In genomic region chr10:4065295-4066084, GRCm38 (mm10) we compare ENCODE assay signal across 13 mouse cellular contexts.
A peak's percentile ranks its signal among the peaks of the same experiment; 100 is the strongest.
DNase-seq lines count a peak whose midpoint lies in the region; ATAC-seq lines count a peak whose summit lies in the region.
"Had no signal": no experiment of that assay in that cellular context is flagged by ENCODE, and none has a peak within 500 bp of the region (broad histone marks: within the 10 kb centered on the region; RNA-seq: fewer than 3 reads in every experiment).

No protein-coding gene starts in this region.

- H3K27ac ChIP-seq in lung, embryonic 16.5 days (ENCODE audit: low read length): peak overlapping the region; percentile 81
- H3K27ac ChIP-seq in stomach, embryonic 16.5 days (ENCODE audit: low read length): peak overlapping the region; percentile 57
- H3K27ac ChIP-seq in hindbrain, embryonic 11.5 days (ENCODE audit: low read depth, low read length): no peak overlapping the region
- H3K27ac ChIP-seq: liver, embryonic 13.5 days; midbrain, embryonic 15.5 days had no signal

- no peak overlapping the region for H3K4me2 ChIP-seq in lung, embryonic 16.5 days (ENCODE audit: low read depth, low read length)
- H3K4me2 ChIP-seq in stomach, embryonic 16.5 days (ENCODE audit: low read depth, low read length): no peak overlapping the region
- no peak overlapping the region for H3K4me2 ChIP-seq in hindbrain, embryonic 11.5 days (replicated peaks; ENCODE audit: low read depth, low read length)
- H3K4me2 ChIP-seq: liver, embryonic 13.5 days; midbrain, embryonic 15.5 days had no signal

- no peaks in the 10 kb centered on the region for H3K9me3 ChIP-seq in lung, embryonic 16.5 days (ENCODE audit: control insufficient read depth, low read length)
- H3K9me3 ChIP-seq in stomach, embryonic 16.5 days (replicated peaks; ENCODE audit: control insufficient read depth, low read length): no peaks in the 10 kb centered on the region
- H3K9me3 ChIP-seq in hindbrain, embryonic 11.5 days (ENCODE audit: control insufficient read depth, low read length): no peaks in the 10 kb centered on the region
- H3K9me3 ChIP-seq: liver, embryonic 13.5 days; midbrain, embryonic 15.5 days had no signal

- no peaks in the 10 kb centered on the region for H3K36me3 ChIP-seq in lung, embryonic 16.5 days (ENCODE audit: control insufficient read depth, insufficient read depth, low read length)
- no peaks in the 10 kb centered on the region for H3K36me3 ChIP-seq in stomach, embryonic 16.5 days (ENCODE audit: control insufficient read depth, insufficient read depth, low read length)
- no peaks in the 10 kb centered on the region for H3K36me3 ChIP-seq in hindbrain, embryonic 11.5 days (ENCODE audit: control insufficient read depth, insufficient read depth, low read length)
- H3K36me3 ChIP-seq: midbrain, embryonic 15.5 days had no signal

- peak; percentile 24 for DNase-seq in adrenal gland, adult 2 months
- no peak for DNase-seq in adrenal gland, adult 18-20 months (ENCODE audit: low spot score in 2 of 2)
- peak; percentile 38 for DNase-seq in kidney, postnatal 10 days
- DNase-seq in kidney, adult 9 months: no peak
- DNase-seq in hindbrain, embryonic 11.5 days (ENCODE audit: low spot score): no peak
- no peak for DNase-seq in embryo, embryonic 9.5 days (ENCODE audit: extremely low spot score)
- DNase-seq: gastrocnemius, postnatal 14 days; liver, embryonic 13.5 days; right cerebral cortex, adult 18-20 months had no signal

- ATAC-seq in lung, embryonic 16.5 days (ENCODE audit: low read depth): peak; percentile 93
- no peak for ATAC-seq in stomach, embryonic 16.5 days (ENCODE audit: insufficient read depth, low FRiP score)
- no peak for ATAC-seq in hindbrain, embryonic 11.5 days (ENCODE audit: low FRiP score)
- ATAC-seq: activated CD4-positive, CD25-positive, alpha-beta regulatory T cell, adult 4 months; midbrain, embryonic 15.5 days had no signal

- peaks cover 8% of the 10 kb centered on the region; the same call in 1 of the 2 replicates for H3K4me1 ChIP-seq in lung, embryonic 16.5 days (replicated peaks; ENCODE audit: control insufficient read depth, insufficient read depth, low read length)
- H3K4me1 ChIP-seq in stomach, embryonic 16.5 days (ENCODE audit: control insufficient read depth, insufficient read depth, low read length): peaks cover 12% of the 10 kb centered on the region
- no peaks in the 10 kb centered on the region for H3K4me1 ChIP-seq in hindbrain, embryonic 11.5 days (replicated peaks; ENCODE audit: control insufficient read depth, insufficient read depth, low read length)
- H3K4me1 ChIP-seq: liver, embryonic 13.5 days; midbrain, embryonic 15.5 days had no signal

- no peaks in the 10 kb centered on the region for H3K27me3 ChIP-seq in lung, embryonic 16.5 days (ENCODE audit: control insufficient read depth, insufficient read depth, low read depth, low read length)
- H3K27me3 ChIP-seq in stomach, embryonic 16.5 days (ENCODE audit: control insufficient read depth, insufficient read depth, low read length): no peaks in the 10 kb centered on the region
- H3K27me3 ChIP-seq in hindbrain, embryonic 11.5 days (ENCODE audit: control insufficient read depth, insufficient read depth, low read length): no peaks in the 10 kb centered on the region
- H3K27me3 ChIP-seq: liver, embryonic 13.5 days; midbrain, embryonic 15.5 days had no signal

- H3K9ac ChIP-seq in lung, embryonic 16.5 days (ENCODE audit: low read length): no peak overlapping the region
- no peak overlapping the region for H3K9ac ChIP-seq in stomach, embryonic 16.5 days (ENCODE audit: low read length)
- no peak overlapping the region for H3K9ac ChIP-seq in hindbrain, embryonic 11.5 days (ENCODE audit: low read depth, low read length)
- H3K9ac ChIP-seq: liver, embryonic 13.5 days; midbrain, embryonic 15.5 days had no signal

- no peak overlapping the region for H3K4me3 ChIP-seq in lung, embryonic 16.5 days (ENCODE audit: low read length)
- no peak overlapping the region for H3K4me3 ChIP-seq in stomach, embryonic 16.5 days (replicated peaks; ENCODE audit: low read length)
- no peak overlapping the region for H3K4me3 ChIP-seq in hindbrain, embryonic 11.5 days (ENCODE audit: low read depth, low read length)
- H3K4me3 ChIP-seq: liver, embryonic 13.5 days; midbrain, embryonic 15.5 days had no signal

- WGBS in lung, embryonic 16.5 days: 51% methylated on average over 15 of the region's 15 CpGs
- 53% methylated on average over 15 of the region's 15 CpGs for WGBS in stomach, embryonic 16.5 days
- 93% methylated on average over 15 of the region's 15 CpGs for WGBS in hindbrain, embryonic 11.5 days

Comparison
In these comparisons a context has a peak if more than half of its experiments do, and no peak if none do; other contexts are left out.
1. DNase-seq: peak in adrenal gland, adult 2 months (single experiment) and kidney, postnatal 10 days (single experiment); none in adrenal gland, adult 18-20 months (0 of 2), kidney, adult 9 months (single experiment), hindbrain, embryonic 11.5 days (single experiment) and embryo, embryonic 9.5 days (single experiment).